Mouse (Mus musculus): Measurements from ENCODE around the gene Olfr1134.

GRCm38 (mm10) chr2:87673564-87673963 is 15.3 kb upstream of the Olfr1134 start, which contains the start of gene Olfr1135:
- TF ChIP-seq CTCF (IDR thresholded peaks at IDR 0.05; ENCODE audit: borderline replicate concordance, extremely low read depth, insufficient read depth, insufficient read length) (no peak), POLR2A (IDR thresholded peaks at IDR 0.05; ENCODE audit: borderline replicate concordance, extremely low read depth, insufficient read depth, insufficient read length, poor library complexity, severe bottlenecking) (no peak)

Measured in brain, embryonic 14.5 days (tissue).